Mouse (Mus musculus) mouse trophoblast stem cell (cell line): ENCODE results near the gene Kirrel3.

ENCODE experiments used
- in situ Hi-C, 2 experiments: fragments of 300-500 bp; cut with MseI, MboI; formaldehyde crosslinking; loops; 2 replicates in 1 of 2; 3 replicates in 1 of 2; pipeline ENCODE4 v1.15.1; 2025

Kirrel3 gene

DNA sequence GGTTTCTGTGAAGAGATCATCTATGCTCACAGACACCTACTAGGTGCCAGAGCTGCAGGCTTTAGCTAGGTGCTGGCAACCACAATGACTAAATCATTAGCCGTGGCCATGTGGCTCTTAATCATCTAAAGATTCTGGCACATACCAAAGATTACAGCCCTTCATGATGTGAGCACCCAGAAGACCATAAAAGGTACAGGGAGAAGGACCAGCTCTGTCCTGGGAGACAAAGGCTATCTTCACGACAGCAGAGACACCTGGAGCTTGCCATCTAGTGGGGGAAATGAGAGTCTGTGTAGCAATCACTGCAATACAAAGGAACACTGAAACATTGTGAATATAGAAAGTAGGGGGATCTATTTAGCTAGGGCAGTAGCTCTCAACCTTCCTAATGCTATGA, 262.3 kb downstream of the Kirrel3 start:
- in situ Hi-C loops, result loop anchor here in 1 of 2 experiments (10.0 kb wide), 1 partner anchor 243 kb away; no protein-coding TSS in a partner anchor

DNA sequence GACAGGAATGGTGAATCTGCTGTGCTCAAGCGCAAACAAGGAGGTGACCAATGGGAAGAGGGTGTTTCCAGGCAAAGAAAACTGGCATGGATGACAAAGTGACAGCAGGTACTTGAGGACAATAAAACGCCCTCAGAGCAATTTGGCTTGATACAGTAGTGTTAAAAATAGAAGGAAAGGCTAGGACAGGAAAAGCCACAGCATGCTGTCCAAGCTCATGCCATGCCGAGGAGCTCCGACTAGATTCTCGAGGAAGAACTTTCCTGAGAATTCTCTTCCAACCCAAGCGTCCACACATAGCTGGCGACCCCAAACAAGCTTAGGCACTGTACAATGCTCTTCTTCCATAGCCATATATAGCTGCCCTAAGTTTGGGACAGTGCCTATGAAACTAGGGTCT, 263.5 kb downstream of the Kirrel3 start:
- in situ Hi-C loops, result loop anchor here in 1 of 2 experiments (10.0 kb wide), 1 partner anchor 244 kb away; no protein-coding TSS in a partner anchor

DNA sequence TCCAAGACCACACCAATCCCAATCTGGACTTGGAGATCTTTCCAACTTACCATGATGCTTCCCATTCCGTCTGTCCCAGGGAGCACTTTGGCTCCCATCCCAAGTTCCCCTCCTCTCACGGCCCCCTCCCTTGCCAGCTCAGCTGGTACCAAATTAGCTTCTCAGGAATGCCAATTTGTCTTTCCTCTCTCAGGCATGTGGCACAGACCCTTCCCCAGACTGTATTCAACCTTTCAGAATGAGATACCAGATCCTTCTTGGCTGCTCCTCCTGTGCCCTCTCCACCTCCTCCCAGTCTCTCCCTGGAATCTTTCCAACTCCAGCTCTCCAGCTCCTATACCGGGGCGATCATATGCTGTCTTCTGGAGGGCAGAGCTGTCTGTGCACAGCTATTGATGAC, 264.2 kb downstream of the Kirrel3 start:
- in situ Hi-C loops, result loop anchor here (5.0 to 25.0 kb wide), 3 partner anchors 245 to 412 kb away; no protein-coding TSS in a partner anchor

DNA sequence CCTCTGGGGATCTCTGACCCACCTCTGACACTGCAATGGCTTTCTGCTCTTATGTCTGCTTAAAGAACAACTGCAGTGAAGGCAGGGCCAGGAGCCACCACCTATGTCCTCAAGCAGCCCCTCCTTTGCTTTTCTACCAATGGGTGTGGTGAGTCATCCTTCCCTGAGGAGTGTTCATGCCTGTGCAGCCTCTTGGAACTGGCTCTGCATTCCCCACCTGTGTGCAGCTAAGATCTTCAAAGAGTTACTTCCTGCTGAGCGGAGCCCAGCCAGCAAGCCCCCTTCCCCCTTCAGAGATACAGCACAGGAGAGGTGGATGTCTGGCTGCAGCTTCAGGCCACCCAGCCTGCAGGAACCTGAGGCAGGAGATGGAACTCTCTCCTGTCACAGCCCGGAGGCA, 265.2 kb downstream of the Kirrel3 start:
- in situ Hi-C loops, result loop anchor here (5.0 to 25.0 kb wide), 2 partner anchors 249 to 411 kb away; no protein-coding TSS in a partner anchor

DNA sequence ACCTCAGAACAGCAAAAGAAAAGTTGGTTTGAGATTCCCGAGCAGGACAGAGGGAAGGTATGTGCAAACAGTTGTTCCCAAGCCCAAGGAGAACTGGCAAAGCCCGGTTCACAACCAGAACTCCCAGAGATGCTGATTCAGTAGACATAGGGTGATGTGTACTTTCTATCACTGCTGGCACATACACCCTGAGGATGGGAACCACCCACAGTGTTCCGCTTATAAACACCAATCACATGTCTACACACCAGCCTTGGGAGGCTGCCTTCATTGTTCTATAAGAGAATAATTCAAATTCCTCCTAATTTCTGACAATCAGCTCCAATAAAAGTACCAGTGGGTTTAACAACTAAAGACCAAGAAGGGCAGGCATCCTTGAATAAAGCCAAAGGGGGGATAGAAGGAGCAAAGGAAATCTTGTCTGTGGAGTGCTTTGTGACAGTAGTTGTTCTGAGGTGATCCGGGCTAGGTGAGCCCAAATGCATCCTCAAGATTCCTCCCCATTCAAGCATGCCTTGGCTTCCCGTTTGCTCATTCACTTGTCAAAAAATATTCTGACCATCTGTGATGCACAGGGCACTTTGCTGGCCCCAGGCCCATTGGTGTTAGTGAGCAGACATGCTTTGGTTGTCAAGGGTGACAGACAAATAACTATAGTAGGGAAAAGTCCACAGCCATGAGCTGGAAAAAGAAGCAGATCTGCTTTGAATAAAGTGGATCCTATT, 266.5 kb downstream of the Kirrel3 start:
- in situ Hi-C loops, result loop anchor here (5.0 to 25.0 kb wide), 2 partner anchors 250 to 410 kb away; no protein-coding TSS in a partner anchor

DNA sequence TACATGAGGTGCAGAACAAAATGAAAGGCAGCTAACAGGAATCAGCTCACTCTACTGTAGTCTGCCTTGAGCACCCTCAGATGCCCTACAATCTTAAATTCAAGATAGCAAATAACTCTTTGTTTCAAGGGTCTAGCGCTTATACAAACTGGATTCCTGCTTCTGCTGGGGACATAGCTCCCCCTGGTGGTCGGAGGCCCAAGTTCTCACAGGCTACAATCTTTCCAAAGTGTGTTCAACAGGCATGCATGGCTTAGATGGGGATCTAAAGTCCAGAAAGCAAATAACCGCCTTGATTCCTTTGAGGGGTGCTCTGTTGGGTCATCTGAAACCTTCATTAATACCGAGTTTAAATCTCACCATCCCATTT, 267.1 kb downstream of the Kirrel3 start:
- in situ Hi-C loops, result loop anchor here (5.0 to 25.0 kb wide), 2 partner anchors 250 to 410 kb away; no protein-coding TSS in a partner anchor

DNA sequence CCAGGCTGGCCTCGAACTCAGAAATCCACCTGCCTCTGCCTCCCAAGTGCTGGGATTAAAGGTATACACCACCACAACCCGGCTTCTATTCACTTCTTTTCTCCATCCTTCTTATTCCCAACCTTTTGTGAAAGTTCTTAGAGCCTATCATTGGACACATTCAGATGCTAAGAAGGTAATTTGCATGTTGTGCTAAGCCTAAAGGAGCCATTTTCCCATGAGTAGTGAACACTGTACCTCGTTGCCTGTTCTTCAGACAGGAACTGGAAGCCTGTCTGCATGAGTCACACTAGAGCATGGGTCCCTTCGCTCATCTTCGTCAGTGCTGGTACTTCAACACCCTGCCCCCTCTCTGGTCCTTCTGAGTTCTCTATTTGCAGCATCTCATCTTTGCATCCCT, 268.2 kb downstream of the Kirrel3 start:
- in situ Hi-C loops, result loop anchor here (5.0 to 25.0 kb wide), 2 partner anchors 252 to 408 kb away; no protein-coding TSS in a partner anchor

DNA sequence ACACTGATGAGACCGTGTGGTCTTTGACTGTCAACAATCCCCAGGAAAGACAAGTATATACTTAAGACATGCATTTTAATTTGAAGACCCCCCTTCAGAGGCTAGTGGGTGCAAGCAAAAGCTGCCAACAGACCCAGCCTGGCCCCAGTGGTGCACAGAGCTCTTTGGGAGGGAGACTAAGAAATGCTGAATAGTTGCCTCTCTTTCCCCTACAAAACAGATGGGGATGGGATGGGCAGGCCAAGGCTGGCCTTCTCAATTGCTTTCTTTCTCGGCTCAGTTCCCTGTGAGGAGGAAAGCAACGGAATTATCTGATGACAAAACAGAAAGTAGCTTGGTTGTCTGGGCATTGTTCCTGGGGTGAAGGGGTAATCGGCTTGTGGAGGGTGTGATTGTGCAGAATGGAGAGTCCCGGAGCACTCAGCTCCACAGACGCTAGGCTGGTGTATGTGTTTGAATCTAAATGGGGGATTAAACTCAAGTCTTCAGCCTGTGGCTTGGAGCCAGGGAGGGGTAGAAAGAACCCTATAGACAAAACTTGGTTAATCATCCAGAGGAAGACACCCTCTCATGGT, 268.9 kb downstream of the Kirrel3 start:
- in situ Hi-C loops, result loop anchor here (5.0 to 25.0 kb wide), 2 partner anchors 252 to 408 kb away; no protein-coding TSS in a partner anchor

DNA sequence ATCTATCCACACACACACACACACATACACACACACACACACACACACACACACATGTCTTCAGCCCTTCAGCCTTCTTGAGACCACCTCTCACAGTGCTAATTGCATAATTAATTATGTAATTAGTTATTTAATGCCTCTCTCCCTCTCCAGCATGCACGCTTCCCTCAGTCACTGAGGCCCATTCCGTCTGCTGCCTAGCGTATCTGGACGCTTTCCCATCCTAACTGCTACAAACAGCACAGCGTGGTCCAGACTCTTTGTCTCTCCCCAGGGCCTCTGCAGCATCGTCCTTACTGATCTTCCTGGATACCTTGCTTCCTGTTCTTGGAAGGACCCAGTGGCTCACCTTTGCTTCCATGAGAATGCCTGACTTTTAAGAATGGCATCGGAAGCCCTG, 270.4 kb downstream of the Kirrel3 start:
- in situ Hi-C loops, result loop anchor here in 1 of 2 experiments (25.0 kb wide), 1 partner anchor 406 kb away; no protein-coding TSS in a partner anchor

DNA sequence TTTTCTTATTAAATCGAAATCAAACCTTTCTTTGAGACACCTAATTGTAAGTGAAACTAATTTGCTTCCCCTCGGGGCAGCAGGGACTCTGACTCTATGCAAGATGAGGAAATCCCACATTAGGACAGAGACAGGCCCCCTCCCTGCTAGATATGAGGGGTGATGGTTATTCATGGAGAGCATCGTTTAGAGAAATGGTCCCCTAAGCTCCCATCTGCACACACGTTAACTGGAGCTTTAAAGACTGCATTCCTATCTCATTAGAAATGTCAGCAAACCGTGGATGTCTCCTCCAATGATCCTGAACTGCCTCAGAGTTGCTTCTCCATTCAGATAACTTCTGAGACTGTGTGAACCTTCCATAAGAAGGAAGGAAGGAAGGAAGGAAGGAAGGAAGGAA, 273.2 kb downstream of the Kirrel3 start:
- in situ Hi-C loops, result loop anchor here in 1 of 2 experiments (25.0 kb wide), 1 partner anchor 403 kb away; no protein-coding TSS in a partner anchor

DNA sequence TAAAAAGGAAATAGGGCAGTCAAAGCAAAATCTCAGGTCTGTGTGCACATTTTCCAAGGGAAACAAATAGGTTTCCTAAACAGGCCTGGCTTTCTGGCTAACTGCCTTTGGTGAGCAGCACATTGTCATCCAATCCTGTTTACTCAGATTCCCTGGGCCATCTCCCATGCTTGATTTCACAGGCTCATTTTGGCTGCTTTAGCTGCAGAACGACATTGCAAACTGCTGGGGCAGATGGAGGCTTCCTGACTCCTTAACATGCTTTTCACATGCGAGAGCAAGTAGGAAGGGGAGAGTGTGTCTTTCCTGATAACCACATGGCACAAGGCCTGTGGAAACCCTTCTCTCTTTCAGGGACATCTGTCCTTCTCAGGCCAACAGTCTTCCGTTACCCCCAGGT, 274.8 kb downstream of the Kirrel3 start:
- in situ Hi-C loops, result loop anchor here in 1 of 2 experiments (25.0 kb wide), 1 partner anchor 402 kb away; no protein-coding TSS in a partner anchor

DNA sequence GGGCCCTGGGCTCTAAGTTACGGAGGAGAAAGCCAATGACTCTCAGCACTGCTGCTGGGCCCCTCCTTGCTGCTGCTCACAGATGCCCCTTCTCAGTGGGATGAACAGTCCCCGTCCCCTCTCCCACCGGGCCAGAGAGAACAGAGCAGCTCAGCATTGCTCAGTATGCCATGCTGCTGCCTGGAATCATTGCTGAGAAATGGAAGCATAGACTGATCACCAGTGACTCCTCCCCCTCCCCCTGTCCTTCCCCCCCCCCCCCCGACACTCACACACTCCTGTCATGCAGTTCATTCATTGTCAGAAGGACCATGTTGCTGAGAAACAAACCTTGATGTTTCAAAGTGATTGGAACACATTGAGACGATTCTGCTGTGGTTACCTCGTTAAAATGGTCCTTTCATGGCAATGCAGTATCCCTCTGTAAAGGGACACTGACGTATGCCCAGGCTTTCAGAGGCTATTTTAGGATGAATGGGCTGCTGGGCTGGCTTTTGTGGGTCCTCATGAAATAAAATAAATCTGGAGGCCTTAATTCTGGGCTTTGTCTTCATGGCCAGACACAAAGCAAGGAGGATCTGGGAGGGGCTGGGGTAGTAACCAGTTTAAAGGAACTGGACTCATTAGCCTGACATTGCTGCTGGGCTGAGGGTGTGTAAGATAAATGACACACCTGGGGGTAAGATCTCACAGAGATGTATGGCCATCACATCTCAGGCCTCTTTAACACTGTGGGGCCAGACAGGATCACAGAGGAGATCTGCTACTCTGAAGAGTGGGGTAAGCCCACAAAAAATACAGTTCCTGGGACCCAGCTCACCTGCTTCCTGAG, 281.3 kb downstream of the Kirrel3 start:
- in situ Hi-C loops, result loop anchor here in 1 of 2 experiments (25.0 kb wide), 1 partner anchor 395 kb away; no protein-coding TSS in a partner anchor

DNA sequence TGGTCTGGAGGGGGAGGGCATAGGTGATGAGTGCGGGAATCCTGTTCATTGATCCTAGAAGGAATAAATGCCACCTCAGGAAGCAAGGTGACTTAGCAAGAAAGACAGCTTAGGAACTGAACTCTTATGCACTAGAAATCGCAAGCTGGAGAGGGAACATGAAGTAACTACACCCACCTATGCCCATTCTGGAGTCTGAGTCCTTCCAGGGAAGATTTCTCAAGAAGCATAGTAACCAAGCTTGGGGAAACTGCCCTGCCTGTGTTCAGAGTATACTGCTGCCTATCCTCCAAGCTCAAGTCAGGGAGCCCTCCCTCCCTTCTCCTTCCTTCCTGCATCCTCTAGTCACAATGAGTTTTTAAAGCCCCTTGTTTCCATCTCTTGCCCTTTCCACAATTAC, 283.3 kb downstream of the Kirrel3 start:
- in situ Hi-C loops, result loop anchor here in 1 of 2 experiments (25.0 kb wide), 1 partner anchor 393 kb away; no protein-coding TSS in a partner anchor

DNA sequence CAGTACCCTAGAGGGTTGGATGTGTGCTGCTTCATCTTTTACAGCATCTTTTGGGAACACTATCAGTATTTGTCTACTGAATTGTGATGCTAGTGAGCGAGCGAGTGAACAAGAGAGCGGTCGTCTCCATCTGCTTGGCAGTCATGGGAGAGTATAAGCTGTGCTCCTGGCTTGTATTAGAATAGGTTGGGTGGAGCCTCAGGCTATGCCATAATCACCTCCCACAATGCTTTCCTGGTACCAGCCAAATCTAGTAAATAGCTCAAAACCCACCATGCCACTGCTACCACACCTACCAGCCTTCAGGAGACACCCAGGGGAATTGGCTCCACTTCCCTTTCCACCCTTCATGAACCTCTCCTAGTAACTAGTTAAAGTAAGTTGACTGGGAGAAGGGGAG, 285.3 kb downstream of the Kirrel3 start:
- in situ Hi-C loops, result loop anchor here in 1 of 2 experiments (25.0 kb wide), 1 partner anchor 391 kb away; no protein-coding TSS in a partner anchor

DNA sequence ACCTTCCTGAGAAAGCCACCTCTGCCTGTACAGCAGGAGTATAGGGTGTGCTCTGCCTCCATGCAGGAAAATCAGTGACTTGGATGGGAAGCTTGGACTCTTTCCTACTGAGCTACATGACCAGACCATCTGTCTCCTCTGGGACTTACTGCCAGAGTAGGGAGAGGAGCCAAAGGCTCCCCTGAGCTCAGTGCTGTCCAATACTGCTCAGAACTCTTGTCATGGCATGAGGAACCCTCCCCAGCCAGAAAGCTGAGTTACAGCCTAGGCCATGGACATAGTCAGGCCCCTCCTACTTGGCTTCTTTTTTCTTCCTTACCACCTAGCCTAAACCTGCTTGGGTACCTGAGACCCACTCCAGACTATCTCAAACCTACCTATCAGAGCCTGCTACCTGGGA, 285.7 kb downstream of the Kirrel3 start:
- in situ Hi-C loops, result loop anchor here in 1 of 2 experiments (25.0 kb wide), 1 partner anchor 391 kb away; no protein-coding TSS in a partner anchor

DNA sequence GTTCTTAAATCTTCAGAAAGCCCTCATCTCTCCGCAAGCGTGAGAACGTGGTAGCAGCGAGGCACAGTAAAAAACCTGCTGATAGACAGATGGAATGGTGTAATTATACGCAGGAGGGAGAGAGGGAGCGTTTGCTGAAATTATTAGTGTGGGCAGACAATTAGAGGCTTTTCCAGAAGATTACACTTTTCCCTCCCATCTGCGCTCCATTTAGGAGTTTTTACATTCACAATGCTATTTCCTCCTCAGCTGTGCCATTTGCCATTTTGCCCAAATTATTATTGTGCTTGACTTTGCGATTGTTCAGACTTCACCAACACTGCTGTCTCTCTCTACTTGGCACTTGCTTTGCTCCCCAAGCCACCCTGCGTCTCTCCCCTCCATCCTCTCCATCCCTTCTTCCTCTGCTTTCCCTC, 286.3 kb downstream of the Kirrel3 start:
- in situ Hi-C loops, result loop anchor here in 1 of 2 experiments (25.0 kb wide), 1 partner anchor 390 kb away; no protein-coding TSS in a partner anchor

DNA sequence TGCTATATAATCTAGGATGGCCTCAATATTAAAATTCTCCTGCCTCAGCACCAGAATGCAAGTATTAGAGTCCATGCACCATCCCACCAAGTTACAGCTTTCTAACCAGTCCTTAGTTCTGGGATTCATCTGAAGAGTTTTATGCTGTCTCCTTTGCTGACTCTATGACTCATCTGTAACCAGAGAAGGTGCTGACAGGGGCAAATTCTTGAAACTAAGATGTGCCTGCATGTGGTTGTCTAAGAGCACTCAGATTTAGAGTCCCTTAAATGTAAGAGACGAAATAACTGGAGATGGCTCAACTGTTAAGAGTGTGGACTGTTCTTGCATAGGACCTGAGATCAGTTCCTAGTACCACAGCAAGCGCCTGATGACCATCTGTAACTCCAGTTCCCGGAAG, 295.7 kb downstream of the Kirrel3 start:
- in situ Hi-C loops, result no loop called here

DNA sequence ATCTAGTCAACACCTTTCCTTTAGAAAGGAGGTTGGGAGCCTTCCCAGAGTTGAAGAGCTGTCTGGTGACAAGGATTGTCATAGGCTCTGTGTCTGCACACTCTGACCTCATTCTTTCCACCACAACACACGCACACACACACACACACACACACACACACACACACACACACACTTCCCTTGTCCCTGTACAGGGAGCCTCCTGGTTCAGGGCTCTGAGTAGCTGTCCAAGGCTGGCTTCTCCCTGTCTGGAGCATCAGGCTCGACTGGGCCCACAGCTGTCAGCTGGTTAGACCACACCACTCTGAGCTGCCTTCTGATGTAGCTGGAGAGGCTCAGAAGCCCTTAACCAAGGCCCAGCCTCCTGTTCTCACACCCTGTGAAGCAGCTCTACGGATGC, 302.2 kb downstream of the Kirrel3 start:
- in situ Hi-C loops, result no loop called here

DNA sequence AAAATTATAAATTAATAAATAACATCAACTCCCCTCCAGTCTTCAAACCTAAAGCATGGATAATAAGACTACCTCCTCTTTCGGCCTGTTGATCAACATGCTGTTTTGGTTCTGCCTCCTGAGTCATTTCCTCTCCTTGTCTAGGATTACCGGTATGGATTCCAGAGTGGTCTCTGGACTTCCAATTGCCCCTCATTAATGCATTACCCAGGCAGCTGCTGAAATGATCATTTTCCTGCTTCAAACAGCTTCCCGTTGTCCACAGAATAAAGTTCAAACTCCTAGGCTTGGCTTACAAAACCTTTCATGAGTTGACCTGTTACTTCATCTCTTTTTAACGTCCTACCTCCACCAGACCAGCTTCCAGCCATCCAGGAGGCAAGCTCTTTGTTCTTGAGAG, 309.5 kb downstream of the Kirrel3 start:
- in situ Hi-C loops, result no loop called here

DNA sequence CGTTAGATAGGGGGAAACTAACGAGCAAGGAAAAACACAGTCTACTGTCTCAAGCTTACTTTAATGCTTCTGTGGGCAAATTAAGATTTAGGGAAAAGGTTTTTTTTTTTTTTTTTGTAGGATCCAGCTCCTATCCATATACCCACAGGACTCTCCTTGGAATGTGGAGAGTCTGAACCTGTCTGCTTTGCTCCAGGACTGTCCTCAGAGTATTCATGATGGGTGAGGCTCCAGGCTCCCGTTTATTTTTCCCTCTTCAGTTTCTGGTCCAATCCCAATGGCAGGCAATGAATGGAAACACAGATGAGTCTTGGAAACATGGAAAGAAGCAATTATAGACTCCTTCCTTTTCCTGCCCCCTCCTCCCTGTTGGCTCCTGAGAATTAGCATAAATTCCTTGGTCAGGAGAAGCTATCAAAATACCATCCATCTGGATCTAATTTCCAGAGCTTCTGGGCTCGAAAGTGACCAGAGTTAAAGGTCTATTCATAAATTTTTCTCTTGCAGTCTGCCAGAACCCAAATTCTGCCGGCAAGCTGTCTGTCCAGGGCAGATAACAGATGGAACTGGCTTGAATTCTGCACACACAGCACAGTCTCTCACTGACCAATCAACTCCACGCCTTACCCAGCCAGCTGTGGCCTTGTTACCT, 312.1 kb downstream of the Kirrel3 start:
- in situ Hi-C loops, result no loop called here

DNA sequence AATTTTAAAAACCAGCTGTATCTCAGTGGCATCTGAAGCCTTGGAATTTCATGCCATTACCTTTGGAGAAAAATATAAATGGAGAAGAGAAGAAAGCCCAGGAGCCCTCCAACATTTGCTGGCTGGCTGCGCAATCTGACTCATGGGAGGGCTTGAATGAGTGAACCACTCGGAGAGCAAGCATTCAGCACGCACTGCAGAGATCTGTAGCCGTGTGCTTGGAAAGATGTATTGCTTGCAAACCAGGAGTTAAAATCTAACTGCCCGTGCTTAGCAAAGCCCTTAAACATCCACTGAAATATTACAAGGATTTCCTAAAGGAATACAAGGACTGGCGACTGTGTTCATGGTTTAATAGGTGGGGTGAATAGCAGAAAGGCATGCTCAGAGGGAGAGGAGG, 316.0 kb downstream of the Kirrel3 start:
- in situ Hi-C loops, result no loop called here
